Mouse (Mus musculus) MEL (cell line): ENCODE results near the gene Prpsap1.

Experiments
- CHD2 ChIP-seq: IDR thresholded peaks from 2 replicates; pipeline ENCODE4 v1.6.1; 2011; ENCODE audit warnings: low read length, improper control_type of control experiment
- GABPA ChIP-seq: IDR thresholded peaks from 2 replicates; pipeline ENCODE4 v1.6.1; 2012; ENCODE audit warnings: low read depth, mild to moderate bottlenecking, inconsistent platforms, low read length, improper control_type of control experiment, moderate library complexity
- HCFC1 ChIP-seq: IDR thresholded peaks from 2 replicates; pipeline ENCODE4 v1.6.1; 2012; ENCODE audit warnings: low read depth, mild to moderate bottlenecking, inconsistent platforms, low read length, improper control_type of control experiment, moderate library complexity
- MYB ChIP-seq: IDR thresholded peaks from 2 replicates; pipeline ENCODE4 v1.6.1; 2011; ENCODE audit warnings: mild to moderate bottlenecking, low read depth, low read length, improper control_type of control experiment
- POLR2A ChIP-seq, 2 experiments: IDR thresholded peaks; 2 replicates each; pipeline ENCODE4 v1.6.1; 2011 to 2012; ENCODE audit warnings: low read length in 2 of 2, mild to moderate bottlenecking in 2 of 2, control low read depth in 1 of 2, improper control_type of control experiment in 1 of 2, low read depth in 1 of 2, moderate library complexity in 1 of 2; ENCODE audit not compliant: control insufficient read depth in 1 of 2, insufficient read depth in 1 of 2, poor library complexity in 1 of 2
- POLR2AphosphoS2 ChIP-seq: IDR thresholded peaks from 2 replicates; pipeline ENCODE4 v1.6.1; 2011; ENCODE audit warnings: low read length, improper control_type of control experiment
- TBP ChIP-seq: IDR thresholded peaks from 2 replicates; pipeline ENCODE4 v1.8.0; 2011; ENCODE audit warnings: low read depth, low read length, improper control_type of control experiment
- USF2 ChIP-seq, 2 experiments: IDR thresholded peaks; 2 replicates each; pipeline ENCODE4 v1.6.1; 2011 to 2012; ENCODE audit warnings: improper control_type of control experiment in 2 of 2, low read length in 2 of 2, borderline replicate concordance in 1 of 2, inconsistent platforms in 1 of 2, low read depth in 1 of 2, mild to moderate bottlenecking in 1 of 2; ENCODE audit not compliant: insufficient read depth in 1 of 2

GRCm38 (mm10) chr11:116434287-116434966 lies 59.6 kb downstream of the Prpsap1 start:
- TF ChIP-seq POLR2A (IDR thresholded peaks at IDR 0.05; ENCODE audit: control insufficient read depth in 1 of 2, insufficient read depth in 1 of 2, low read depth in 1 of 2, low read length in 2 of 2, poor library complexity in 1 of 2) (peak in 1 of 2 experiments; percentile 77; a peak in 1 of 4 replicates), USF2 (IDR thresholded peaks at IDR 0.05; ENCODE audit: borderline replicate concordance in 1 of 2, insufficient read depth in 1 of 2, low read depth in 1 of 2, low read length in 2 of 2) (no peak), POLR2AphosphoS2 (no peak), HCFC1 (no peak), MYB (no peak), CHD2 (no peak), GABPA (no peak), TBP (no peak)
